Mouse (Mus musculus) forebrain, embryonic 16.5 days (tissue): ENCODE measurements at regions not wholly inside any gene's neighbourhood (a gene's known extent, or its start where the extent isn't known, plus 50 kb on each side); places are given as distances from the start of the nearest gene placed in this dataset.

Source experiments
- ATAC-seq: fragments of 200-750 bp; cut with Nextera tagmentation; 2 replicates; pipeline ENCODE4 v1.8.0; 2017; ENCODE audit warnings: mild to moderate bottlenecking, moderate library complexity
- H3K27ac ChIP-seq: fragments of 300-500 bp; sonication (generic); 2 replicates; pipeline ENCODE4 v1.5.1; 2014; ENCODE audit warnings: low read length, control low read depth
- H3K27me3 ChIP-seq: fragments of 300-500 bp; sonication (generic); replicated peaks from 2 replicates; pipeline ENCODE4 v1.6.1; 2014; ENCODE audit warnings: low read length; ENCODE audit not compliant: control insufficient read depth, insufficient read depth
- H3K36me3 ChIP-seq: fragments of 300-500 bp; sonication (generic); 2 replicates; pipeline ENCODE4 v1.6.1; 2014; ENCODE audit not compliant: control insufficient read depth, insufficient read depth
- H3K4me1 ChIP-seq: fragments of 300-500 bp; sonication (generic); replicated peaks from 2 replicates; pipeline ENCODE4 v1.6.1; 2014; ENCODE audit warnings: low read length; ENCODE audit not compliant: control insufficient read depth, insufficient read depth
- H3K4me2 ChIP-seq: fragments of 300-500 bp; sonication (generic); 2 replicates; pipeline ENCODE4 v1.6.1; 2014; ENCODE audit warnings: mild to moderate bottlenecking, low read length, control low read depth
- H3K4me3 ChIP-seq: fragments of 300-500 bp; sonication (generic); replicated peaks from 2 replicates; pipeline ENCODE4 v1.5.1; 2014; ENCODE audit warnings: mild to moderate bottlenecking, low read length, control low read depth
- H3K9ac ChIP-seq: fragments of 300-500 bp; sonication (generic); replicated peaks from 2 replicates; pipeline ENCODE4 v1.6.1; 2014; ENCODE audit warnings: low read depth, low read length, control low read depth
- H3K9me3 ChIP-seq: fragments of 300-500 bp; sonication (generic); 2 replicates; pipeline ENCODE4 v1.6.1; 2016; ENCODE audit warnings: low read length; ENCODE audit not compliant: control insufficient read depth
- WGBS: fragments of 180-500 bp; shearing (Covaris S2); extraction: QIAGEN DNeasy Blood & Tissue Kit; methylation state at CpG from one replicate; pipeline ENCODE4 v1.1.7; 2014; 5-methylcytosine and 5-hydroxymethylcytosine counted together

GRCm38 (mm10) chr8:36304809-36305208, 539.2 kb downstream of the Gm19410 start:
- Histone ChIP-seq H3K9me3 (no peaks in the 10 kb centered on the region), H3K4me2 (no peak overlapping the region), H3K27ac (no peak overlapping the region), H3K9ac (no peak overlapping the region), H3K27me3 (no peaks in the 10 kb centered on the region), H3K4me3 (no peak overlapping the region), H3K4me1 (peaks cover under 1% of the 10 kb centered on the region; the same call in 1 of the 2 replicates), H3K36me3 (no peaks in the 10 kb centered on the region)
- ATAC-seq, result no peak
- 91% methylated on average over 10 of the region's 10 CpGs for whole genome bisulfite sequencing

- peaks cover 5% of the 10 kb centered on the region for H3K4me1 ChIP-seq
- H3K9ac ChIP-seq, result no peak overlapping the region
- H3K4me3 ChIP-seq, result no peak overlapping the region
- no peaks in the 10 kb centered on the region for H3K9me3 ChIP-seq
- H3K27me3 ChIP-seq, result no peaks in the 10 kb centered on the region
- ATAC-seq, result no peak
- H3K36me3 ChIP-seq, result no peaks in the 10 kb centered on the region
- H3K4me2 ChIP-seq, result no peak overlapping the region
- no peak overlapping the region for H3K27ac ChIP-seq
- WGBS, result 78% methylated on average over 4 of the region's 4 CpGs
These were observed 540.7 kb downstream of the Gm19410 start for GRCm38 (mm10) chr8:36306336-36306735.

GRCm38 (mm10) chr8:36307496-36307895, 541.9 kb downstream of the Gm19410 start:
- H3K9me3 ChIP-seq, result no peaks in the 10 kb centered on the region
- no peak overlapping the region for H3K4me2 ChIP-seq
- no peak overlapping the region for H3K4me3 ChIP-seq
- no peaks in the 10 kb centered on the region for H3K27me3 ChIP-seq
- peaks cover 5% of the 10 kb centered on the region for H3K4me1 ChIP-seq
- H3K27ac ChIP-seq, result no peak overlapping the region
- 92% methylated on average over 8 of the region's 8 CpGs for WGBS
- no peaks in the 10 kb centered on the region for H3K36me3 ChIP-seq
- no peak for ATAC-seq
- no peak overlapping the region for H3K9ac ChIP-seq

- no peaks in the 10 kb centered on the region for H3K36me3 ChIP-seq
- no peaks in the 10 kb centered on the region for H3K9me3 ChIP-seq
- no peaks in the 10 kb centered on the region for H3K27me3 ChIP-seq
- no peak overlapping the region for H3K9ac ChIP-seq
- no peak overlapping the region for H3K4me2 ChIP-seq
- WGBS, result 85% methylated on average over 2 of the region's 2 CpGs
- no peak for ATAC-seq
- no peak overlapping the region for H3K27ac ChIP-seq
- H3K4me3 ChIP-seq, result no peak overlapping the region
- H3K4me1 ChIP-seq, result peaks cover 5% of the 10 kb centered on the region
These were observed 542.5 kb downstream of the Gm19410 start for GRCm38 (mm10) chr8:36308056-36308455.

GRCm38 (mm10) chr8:36309326-36309725, 543.7 kb downstream of the Gm19410 start:
- H3K27me3 ChIP-seq, result no peaks in the 10 kb centered on the region
- WGBS, result 95% methylated on average over 6 of the region's 6 CpGs
- H3K4me2 ChIP-seq, result no peak overlapping the region
- ATAC-seq, result no peak
- H3K9me3 ChIP-seq, result no peaks in the 10 kb centered on the region
- H3K4me3 ChIP-seq, result no peak overlapping the region
- H3K4me1 ChIP-seq, result peaks cover 5% of the 10 kb centered on the region
- no peak overlapping the region for H3K9ac ChIP-seq
- H3K27ac ChIP-seq, result no peak overlapping the region
- H3K36me3 ChIP-seq, result no peaks in the 10 kb centered on the region

GRCm38 (mm10) chr8:36309952-36310351, 544.4 kb downstream of the Gm19410 start:
- H3K4me2 ChIP-seq, result no peak overlapping the region; the same call in 1 of the 2 replicates
- no peaks in the 10 kb centered on the region for H3K36me3 ChIP-seq
- H3K4me3 ChIP-seq, result no peak overlapping the region
- H3K9ac ChIP-seq, result no peak overlapping the region
- H3K27ac ChIP-seq, result peak overlapping the region; percentile 35; the same call in 1 of the 2 replicates
- WGBS, result 44% methylated on average over 10 of the region's 10 CpGs
- no peaks in the 10 kb centered on the region for H3K27me3 ChIP-seq
- ATAC-seq, result peak; percentile 92
- no peaks in the 10 kb centered on the region for H3K9me3 ChIP-seq
- peaks cover 5% of the 10 kb centered on the region for H3K4me1 ChIP-seq

GRCm38 (mm10) chr8:36311734-36312133, 546.1 kb downstream of the Gm19410 start:
- H3K27ac ChIP-seq, result no peak overlapping the region
- H3K4me2 ChIP-seq, result no peak overlapping the region

GRCm38 (mm10) chr8:36312963-36313362, 547.4 kb downstream of the Gm19410 start:
- peaks cover 5% of the 10 kb centered on the region for H3K4me1 ChIP-seq

More at GRCm38 (mm10) chr8:36311734-36312133, 546.1 kb downstream of the Gm19410 start:
- Histone ChIP-seq H3K4me3 (no peak overlapping the region), H3K4me1 (peaks cover 5% of the 10 kb centered on the region), H3K36me3 (no peaks in the 10 kb centered on the region), H3K9me3 (no peaks in the 10 kb centered on the region), H3K9ac (no peak overlapping the region), H3K27me3 (no peaks in the 10 kb centered on the region)
- ATAC-seq, result no peak
- 73% methylated on average over 5 of the region's 5 CpGs for WGBS

GRCm38 (mm10) chr8:36318396-36318795, 552.8 kb downstream of the Gm19410 start:
- 89% methylated on average over 2 of the region's 2 CpGs for WGBS
- H3K4me3 ChIP-seq, result no peak overlapping the region
- no peak overlapping the region for H3K27ac ChIP-seq
- no peak for ATAC-seq
- H3K27me3 ChIP-seq, result no peaks in the 10 kb centered on the region
- no peaks in the 10 kb centered on the region for H3K36me3 ChIP-seq
- no peaks in the 10 kb centered on the region for H3K4me1 ChIP-seq
- no peaks in the 10 kb centered on the region for H3K9me3 ChIP-seq
- H3K4me2 ChIP-seq, result no peak overlapping the region
- no peak overlapping the region for H3K9ac ChIP-seq

More at GRCm38 (mm10) chr8:36312963-36313362, 547.4 kb downstream of the Gm19410 start:
- no peak overlapping the region for H3K4me2 ChIP-seq
- H3K27ac ChIP-seq, result no peak overlapping the region
- no peaks in the 10 kb centered on the region for H3K27me3 ChIP-seq
- H3K36me3 ChIP-seq, result no peaks in the 10 kb centered on the region
- no peak overlapping the region for H3K4me3 ChIP-seq
- no peaks in the 10 kb centered on the region for H3K9me3 ChIP-seq
- no peak overlapping the region for H3K9ac ChIP-seq
- no peak for ATAC-seq
- 87% methylated on average over 3 of the region's 3 CpGs for WGBS

GRCm38 (mm10) chr8:36318884-36319283, 553.3 kb downstream of the Gm19410 start:
- Histone ChIP-seq H3K4me1 (no peaks in the 10 kb centered on the region), H3K9ac (no peak overlapping the region), H3K4me2 (no peak overlapping the region), H3K9me3 (no peaks in the 10 kb centered on the region), H3K36me3 (no peaks in the 10 kb centered on the region), H3K27ac (no peak overlapping the region), H3K27me3 (no peaks in the 10 kb centered on the region), H3K4me3 (no peak overlapping the region)
- 61% methylated on average over 5 of the region's 5 CpGs for whole genome bisulfite sequencing
- no peak for ATAC-seq
